Mouse (Mus musculus) 3T3-L1 (cell line): ENCODE data around the gene Notum.
"Not testable (repeated sequence)": the region's sequence is repeated elsewhere in the genome, so short reads cannot be mapped to it uniquely, and the experiment has no call there.

ENCODE experiments used
- DNase-seq: peaks from one replicate; pipeline ENCODE4 v3.0.0-alpha.2; 2015; ENCODE audit warnings: low read depth, low spot score

Gene Notum

DNA sequence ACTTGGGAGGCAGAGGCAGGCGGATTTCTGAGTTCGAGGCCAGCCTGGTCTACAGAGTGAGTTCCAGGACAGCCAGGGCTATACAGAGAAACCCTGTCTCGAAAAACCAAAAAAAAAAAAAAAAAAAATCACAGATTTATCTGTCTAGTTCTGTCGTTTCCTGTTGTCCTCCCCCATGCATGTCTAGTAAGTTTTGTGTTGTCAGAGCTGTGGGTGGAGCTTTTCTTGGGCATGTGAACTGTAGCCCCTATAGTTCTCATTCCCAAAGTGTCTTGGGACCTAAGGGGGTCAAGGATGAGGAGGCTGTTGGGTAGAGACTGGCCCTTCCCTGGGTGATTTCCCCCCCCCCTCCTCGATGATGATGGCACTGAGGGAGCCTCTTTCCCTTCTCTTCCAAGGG lies 14.9 kb upstream of the Notum start:
- not testable (repeated sequence) for DNase-seq

DNA sequence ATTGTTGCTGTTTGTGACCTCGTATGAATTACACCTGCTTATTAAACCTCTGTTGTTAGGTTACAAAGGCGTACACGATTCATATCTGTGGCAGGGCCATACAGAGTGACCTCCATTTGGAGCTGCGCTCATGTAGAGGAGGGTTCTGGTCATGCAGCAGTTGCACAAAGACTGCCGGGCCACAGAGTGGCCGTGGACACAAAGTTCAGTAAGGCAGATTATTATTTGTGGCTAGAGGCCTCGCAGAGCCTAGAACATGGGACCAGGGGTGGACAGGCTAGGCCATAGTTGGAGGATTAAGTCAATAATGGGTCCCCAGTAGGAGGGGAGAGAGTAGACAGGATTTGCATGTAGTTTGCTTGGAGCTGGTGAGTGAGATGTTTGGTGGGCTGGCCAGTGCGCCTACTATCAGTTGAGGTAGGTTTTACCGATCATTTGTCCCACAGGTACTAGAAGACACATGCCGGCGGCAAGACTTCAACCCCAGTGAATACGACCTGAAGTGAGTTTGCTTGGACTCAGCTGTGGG lies 12.7 kb upstream of the Notum start:
- DNase-seq, result no peak

DNA sequence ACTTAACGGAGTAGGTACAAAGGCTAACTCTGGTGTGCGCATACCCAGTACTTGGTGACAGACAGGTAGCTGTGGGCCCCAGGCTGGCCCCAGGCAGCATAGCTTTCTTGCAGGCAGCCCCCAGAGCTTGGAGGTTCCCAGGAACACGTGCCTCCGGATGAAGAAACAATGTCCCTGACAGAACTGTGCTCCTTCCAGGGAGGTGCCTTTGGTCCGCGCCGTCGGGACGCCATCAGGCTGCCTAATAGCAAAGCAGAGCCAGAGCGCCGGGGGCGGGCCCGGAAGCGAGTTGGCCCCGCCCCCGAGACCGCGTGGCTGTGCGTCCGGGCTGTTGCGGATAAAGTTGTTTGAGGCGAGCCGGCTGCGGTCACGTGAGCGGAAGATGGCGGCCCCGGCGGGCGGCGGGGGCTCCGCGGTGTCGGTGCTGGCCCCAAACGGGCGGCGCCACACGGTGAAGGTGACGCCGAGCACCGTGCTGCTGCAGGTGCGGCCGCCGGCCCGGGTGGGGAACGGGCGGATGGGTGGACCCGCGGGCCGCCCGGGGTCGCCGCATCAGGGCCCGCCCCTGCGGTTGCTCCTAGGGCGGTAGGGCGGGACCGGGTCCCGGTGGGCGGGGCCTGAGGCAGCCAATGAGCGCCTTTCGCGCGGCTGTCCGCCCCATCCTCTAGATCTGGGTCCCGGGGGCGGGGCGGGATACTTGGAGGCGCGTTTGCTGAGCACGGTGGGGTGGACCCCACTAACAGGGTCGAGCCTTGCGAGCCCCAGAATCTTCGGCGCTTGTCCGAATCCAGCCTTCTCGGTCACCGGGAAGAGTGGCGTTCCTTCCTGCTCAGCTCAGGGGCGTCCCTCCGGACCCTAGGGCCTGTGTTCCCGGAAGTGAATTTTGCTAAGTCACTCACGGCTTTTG lies 12.0 kb upstream of the Notum start, which contains the start of gene Aspscr1:
Aspscr1 (plus strand) TSS at position 287 of the 907 bp plus-strand sequence.
- DNase-seq, result peak; percentile 94

DNA sequence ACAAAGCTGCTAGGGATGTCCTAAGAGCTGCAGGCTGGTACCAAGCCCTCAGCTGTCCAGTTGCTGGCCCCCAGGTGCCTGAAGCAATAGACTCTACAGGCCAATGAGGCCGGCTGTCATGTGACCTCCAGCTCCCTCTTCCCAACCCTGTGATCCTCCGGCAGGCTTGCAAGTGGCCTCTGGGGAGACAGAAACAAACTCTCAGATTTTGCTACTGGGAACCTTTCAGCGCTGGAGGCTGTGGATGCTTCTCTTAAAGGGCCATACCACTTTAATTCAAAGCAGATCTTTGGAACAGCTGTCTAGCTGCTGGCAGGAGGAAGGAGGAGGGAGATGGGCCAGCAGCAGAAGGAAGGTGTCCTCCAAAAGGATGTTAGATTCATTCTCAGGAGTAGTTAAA lies 5.6 kb upstream of the Notum start:
- no peak for DNase-seq

DNA sequence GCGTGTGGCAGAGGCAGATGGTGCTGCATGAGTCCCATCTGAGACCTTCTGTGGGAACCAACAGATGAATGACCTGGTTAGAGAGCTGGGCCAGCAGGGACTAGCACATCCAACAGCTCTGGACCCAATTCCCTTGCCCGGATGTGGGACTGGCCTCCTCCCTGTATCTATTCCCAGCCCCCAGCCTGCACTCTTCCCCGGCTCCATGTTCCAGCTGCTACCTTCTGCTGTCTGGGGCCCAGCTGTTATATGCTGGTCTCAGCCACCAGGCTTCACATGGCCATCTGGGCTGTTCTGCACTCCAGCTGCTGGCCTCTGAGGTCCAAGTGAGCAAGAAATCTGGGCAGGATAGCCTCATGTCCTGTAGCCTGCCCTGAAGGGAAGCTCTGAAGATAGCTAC lies 4.4 kb upstream of the Notum start:
- no peak for DNase-seq

DNA sequence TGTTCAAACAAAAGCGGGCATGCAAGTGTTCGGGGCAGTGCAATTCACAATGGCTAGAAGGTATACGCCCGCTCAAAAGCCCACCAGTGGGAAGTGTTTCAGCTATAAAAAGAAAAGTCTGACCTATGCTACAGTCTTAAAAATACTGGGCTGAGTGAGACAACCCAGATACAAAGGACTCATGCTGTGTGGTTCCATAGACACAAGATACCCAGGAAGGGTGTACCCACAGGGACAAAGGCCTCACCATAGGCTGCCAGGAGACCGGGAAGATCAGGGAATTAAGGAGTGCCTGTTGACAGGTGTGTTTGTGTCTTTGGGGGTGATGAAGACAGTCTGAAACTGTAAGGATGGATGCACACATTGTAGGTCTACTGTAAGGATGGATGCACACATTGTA lies 2.7 kb upstream of the Notum start:
- DNase-seq, result no peak

DNA sequence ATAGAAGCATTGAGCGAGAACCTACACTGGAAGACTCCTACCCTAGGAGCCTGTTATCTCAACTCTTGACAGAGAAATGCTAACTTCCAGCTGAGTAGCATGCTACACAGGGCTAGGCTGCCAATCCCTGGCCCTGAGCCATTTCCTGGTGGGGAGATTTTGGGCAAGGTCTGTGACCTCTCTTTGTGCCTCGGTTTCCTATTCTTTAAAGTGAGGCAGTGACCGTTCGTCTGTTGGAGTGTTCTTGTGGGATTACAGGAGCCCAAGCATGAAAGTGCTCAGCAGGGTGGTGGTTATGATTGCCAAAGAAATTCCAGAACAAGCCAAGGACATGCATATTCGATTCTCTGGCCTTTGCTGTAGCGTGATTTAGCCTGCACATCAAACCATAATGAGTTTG lies 1.8 kb upstream of the Notum start:
- DNase-seq, result no peak

DNA sequence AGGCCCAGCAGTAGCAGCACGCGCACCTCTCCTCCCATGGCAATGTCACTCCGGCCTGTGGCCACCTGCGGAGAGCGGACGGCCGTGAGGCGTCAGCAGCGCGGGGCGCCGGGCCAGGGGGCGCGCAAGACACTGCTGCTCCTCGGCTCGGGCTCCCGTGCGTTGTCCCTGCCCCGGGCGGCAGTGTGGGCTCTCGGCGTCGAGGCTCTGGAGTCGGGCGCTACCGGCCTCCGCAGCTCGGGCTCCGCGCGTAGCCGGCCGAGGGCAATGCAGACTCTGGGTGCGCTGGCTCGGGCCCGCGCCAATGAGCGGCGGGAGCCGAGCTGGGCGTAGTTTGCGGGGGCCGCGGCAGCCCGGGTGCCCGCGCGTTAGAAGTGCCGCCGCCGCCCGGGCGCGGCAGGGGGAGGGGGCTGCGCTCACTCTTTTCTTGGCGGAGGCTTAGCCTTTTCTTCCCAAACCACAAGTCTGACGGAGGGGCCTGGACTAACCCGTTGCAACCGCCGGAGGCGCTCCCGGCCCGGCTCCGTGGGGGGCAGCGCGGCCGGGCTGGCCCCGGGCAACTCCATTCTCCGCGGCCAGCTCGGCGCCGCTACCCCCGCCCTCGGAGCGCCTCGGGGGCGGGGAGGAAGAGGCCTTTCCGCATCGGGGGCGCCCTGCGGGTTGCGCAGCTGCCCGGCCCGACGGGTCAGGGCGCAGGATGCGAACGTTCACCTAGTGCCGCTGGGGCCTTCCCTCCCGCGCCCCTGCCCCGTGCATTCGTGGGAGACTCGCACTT lies 487 bp downstream of the Notum start:
- no peak for DNase-seq

DNA sequence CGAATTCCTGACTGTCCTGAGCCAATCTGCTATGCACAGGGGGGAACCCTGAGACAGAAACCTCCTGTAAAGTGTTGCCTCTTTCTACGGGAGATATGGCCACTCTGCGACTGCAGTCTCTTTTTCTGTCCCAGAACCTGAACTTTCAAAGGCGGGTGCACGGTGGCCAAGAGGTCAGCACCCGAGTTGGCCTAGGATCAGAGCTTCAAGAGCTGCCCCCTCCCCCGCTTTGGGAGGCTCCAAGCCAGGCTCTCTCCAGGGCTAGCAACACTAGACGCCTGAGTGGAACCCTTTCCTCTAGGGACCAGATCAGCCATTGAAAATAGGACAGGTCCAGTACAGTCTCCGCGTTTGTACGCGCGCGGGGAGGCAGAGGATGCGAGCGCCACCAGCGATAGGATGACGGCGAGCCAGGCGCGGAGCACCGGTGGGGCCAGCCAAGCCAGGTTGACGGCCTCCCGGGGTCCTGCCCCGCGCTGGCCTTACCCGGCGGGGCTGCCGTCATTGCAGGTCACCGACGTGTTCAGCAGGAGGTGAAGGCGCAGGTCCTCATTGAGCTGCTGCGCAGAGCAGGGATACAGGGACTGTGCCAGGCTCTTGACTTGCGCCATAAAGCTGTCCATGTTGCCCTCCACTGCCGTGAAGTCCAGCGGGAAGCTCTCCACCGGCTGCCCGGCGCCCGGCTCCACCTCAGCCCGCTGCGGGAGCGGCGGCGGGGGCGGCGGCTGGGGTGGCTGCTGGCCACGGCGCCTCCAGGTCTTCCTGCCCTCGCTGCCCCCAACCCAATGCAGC lies 1.3 kb downstream of the Notum start:
- no peak for DNase-seq

DNA sequence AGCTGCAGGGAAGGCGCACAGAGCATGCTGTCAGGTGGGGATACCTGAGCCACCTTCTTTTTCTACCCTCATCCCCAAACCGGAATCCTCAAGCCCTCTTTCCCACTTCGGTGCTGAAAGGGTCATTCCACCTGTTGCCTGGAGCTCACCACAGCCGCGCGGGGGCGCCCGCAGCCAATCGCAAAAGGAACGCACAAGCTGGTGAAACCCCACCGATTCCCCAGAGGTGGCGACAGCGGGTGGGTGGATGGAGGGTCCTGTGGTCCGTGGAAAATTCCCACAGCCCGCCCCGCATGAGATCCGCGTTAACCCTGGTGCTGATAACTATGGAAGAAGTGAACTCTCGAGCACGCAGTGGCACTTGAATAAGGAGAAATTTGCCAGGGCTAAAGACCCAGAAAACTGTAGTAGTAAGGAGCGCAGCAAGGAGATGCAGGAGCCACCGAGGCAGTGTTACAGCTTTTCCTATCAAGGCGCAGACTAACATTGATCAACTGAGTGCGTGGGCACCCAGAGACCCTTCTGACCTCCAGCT lies 2.0 kb downstream of the Notum start:
- peak; percentile 57 for DNase-seq

DNA sequence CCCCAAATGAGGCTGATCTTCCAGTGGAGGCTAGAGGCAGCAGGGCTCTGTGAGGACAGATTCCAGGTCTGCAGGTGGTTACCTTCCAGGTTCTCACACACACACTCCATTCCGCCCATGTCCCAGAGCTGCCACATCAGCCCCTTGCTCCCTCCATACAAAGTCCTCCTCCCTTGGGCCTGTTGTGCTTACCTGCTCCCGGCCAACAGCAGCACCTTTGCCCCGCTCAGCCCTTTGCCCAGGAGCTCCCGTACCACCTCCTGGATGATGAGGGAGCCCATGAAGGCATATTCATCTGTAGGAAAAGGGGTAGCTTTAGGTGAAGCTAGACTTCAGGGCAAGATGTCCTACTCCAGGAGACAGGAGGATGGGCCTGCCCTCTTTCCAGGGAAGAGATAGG lies 3.7 kb downstream of the Notum start:
- no peak for DNase-seq

DNA sequence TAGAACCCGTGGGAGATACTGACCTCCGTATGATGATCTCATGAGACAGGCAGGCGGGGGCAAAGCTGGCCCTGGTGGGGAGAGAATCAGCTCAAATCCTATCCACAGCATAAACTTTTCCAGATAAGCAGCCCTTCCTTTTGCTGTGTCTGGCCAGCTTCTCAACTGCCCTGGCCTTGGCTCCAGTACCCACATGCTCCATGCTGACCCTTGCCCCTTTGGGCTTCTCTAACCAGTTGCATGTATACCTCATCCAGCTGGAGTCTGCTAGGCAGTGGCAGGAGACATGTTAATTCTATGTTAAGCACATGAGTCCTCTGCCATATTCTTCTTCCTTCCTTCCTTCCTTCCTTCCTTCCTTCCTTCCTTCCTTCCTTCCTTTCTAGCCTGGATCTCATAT lies 6.2 kb downstream of the Notum start:
- DNase-seq, result no peak

DNA sequence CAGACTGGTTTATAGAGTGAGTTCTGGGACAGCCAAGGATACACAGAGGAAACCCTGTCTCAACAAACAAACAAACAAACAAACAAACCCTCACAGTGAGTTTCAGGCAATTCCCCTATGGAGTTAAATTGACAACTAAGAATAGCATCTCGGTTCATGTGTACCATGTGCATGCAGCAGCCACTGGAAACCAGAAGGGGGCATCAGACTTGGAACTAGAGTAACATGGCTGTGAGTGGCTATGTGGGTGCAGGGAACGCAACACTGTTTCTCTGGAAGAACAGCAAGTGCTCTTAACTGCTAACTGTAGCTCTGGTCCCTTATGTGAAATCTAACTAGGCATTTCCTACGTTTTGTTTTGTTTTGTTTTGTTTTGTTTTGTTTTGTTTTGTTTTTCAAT lies 9.1 kb downstream of the Notum start:
- DNase-seq, result peak; percentile 33

DNA sequence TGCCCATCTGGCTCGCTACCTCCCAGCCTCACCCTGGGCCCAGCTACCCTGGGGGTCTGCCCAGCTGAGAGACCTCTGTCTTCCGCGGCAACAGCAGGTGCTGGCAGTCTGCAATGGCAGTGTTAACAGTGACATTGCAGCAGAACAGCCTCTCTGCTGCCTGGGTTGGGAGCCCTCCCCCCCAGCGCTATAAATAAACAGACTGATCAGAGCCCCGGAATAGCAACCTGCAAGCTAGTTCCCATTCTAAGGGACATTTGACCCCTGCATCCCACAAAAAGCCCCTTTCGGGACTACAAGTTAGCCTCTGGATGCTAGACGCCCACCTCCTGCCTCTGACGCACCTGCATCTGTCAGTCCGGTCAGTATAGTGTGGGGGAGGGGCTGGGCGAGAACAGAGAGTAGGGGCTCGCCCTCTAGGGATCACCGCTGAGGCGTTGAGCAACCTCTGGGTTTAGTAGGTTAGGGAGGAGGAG lies 12.9 kb downstream of the Notum start, which contains the start of gene Myadml2:
Myadml2 (minus strand) TSS at position 158 of the 476 bp plus-strand sequence.
- DNase-seq, result no peak

DNA sequence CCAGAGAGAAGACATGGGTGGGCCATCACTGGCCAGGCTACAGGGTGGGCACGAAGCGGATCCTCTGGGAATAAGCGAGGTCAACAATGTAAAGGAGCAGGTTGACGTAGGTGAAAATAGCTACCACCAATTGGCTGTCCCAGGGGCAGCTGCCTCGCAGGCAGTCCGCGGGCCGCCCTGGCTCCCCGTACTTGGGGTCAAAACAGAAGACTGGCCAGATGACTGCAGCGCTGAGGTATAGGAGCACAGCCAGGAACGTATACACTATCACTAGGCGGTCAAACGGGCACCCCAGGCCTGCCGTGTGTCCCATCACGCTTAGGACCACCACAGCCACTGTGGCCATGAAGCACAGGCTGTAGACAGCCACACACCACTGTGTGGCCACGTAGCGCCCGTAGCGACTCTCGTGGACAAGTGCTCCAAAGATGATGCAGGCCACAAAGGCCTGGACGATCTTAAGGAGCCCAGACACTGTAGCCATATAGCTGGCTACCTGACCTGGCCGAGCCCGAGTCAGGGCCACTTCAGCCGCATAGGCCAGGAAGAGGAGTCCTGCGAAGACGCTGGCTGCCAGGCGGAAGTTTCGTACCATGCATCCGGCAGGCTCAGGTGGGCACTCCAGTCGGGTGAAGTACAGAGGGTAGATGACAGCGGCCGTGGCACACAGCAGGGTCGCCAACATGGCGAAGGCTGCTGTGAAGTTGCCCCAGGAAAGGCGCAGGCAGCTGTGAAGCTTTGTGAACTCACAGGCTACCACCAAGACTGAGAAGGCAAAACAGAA lies 13.7 kb downstream of the Notum start:
- DNase-seq, result no peak

DNA sequence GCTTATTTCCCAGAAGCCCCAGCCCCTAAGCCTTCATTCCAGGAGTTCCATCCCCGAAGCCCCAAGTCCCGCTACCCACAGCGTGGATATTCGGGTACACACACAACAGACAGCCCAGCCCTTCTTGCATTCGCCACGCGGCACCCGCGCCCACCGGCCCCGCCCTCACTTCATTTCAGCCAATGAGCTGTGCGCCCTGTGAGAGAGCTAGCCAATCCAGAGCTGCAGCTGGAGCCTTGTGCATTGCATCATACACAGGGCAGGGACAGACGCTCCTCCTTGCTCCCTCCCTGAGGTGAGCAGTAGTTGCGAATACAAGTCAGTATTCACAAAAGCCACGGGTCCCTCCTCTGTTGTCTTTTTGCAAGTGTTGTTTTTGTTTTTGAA lies 17.4 kb downstream of the Notum start, which contains the start of gene Pycr1:
Pycr1 (minus strand) TSS at position 169 of the 387 bp plus-strand sequence.
- DNase-seq, result peak; percentile 96

DNA sequence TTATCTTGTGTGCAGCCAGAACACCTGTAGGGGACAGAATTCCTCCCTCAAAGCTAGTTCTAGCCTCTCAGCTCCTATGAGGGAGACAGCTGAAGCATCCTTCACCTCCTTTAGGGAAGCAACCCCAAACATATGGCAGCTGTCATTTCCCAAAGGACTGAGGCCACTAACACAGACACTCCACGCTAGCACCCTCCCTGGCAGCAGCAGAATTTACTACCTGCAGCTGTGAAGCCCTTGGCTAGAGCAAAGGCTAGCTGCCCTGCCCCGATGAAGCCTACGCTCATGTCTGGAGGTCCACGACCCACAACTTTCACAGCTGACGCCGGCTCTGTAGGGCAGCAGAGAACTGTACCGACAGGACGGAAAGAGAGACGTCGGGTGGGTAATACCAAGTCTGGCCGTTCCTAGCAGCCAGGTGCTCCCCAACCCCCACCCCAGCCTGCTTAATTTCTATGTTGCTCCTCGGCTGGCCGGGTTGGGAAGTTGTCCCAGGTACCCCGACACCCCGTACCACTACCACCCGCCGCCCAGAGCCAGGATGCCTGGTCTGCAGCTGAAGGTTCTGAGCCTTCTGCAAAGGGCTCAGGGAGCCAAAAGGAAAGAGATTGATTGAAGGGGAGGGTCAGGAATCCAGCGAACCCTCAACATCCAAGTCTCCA lies 17.9 kb downstream of the Notum start:
- peak; percentile 32 for DNase-seq

DNA sequence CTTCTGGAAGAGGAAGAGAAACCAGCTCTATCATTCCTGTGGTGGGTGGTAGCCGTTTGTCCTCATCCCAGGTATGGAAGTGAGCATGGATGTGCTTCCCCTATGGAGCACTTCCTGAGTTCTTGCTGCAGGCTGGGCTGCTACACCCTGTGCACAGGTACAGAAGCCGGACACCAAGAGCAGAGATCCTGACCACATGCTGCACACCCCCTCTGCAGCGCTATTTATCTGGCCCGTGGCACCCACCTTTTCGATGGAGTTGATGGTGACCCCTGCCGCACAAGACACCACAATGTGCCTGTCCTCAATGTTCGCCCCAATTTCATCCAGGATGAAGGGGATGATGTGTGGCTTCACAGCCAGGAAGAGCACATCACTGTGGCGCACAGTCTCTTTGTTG lies 19.1 kb downstream of the Notum start:
- no peak for DNase-seq

DNA sequence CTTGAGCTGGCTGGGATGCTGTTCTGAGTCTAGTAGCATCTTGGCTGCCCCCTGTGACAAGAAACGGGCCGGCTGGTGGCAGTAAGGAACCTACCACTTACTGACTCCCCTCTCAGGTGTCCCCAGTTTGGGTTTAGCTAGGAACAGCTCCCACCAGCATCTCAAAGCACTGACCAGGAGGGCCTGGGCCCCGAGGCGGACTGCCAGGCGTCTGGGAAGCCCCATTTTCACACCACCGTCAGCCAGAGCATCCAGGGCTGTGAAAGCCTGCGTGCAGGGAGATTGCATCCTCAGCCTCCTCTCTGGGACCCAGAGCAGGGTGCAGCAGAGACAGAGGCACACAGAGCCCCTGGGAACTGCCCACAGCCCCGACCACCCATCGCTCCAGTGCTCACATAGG lies 19.7 kb downstream of the Notum start:
- DNase-seq, result no peak

DNA sequence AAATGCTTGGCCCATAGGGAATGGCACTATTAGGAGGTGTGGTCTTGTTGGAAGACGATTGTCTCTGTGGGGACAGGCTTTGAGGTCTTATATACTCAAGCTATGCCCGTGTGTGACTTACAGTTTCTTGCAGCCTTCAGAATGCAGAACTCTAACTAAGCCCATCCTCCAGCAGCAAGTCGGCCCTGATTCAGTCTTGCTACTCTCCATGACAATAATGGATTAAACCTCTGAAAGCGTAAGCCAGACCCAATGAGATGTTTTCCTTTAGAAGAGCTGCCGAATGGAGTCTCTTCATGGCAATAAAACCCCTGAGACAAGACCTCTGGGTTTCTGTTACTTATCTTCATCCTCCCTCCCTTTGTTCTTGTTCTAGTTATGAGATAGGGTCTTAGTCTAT lies 26.2 kb downstream of the Notum start:
- no peak for DNase-seq
